Mouse (Mus musculus) midbrain, embryonic 11.5 days (tissue): Measurements from ENCODE around the gene Fam131a. TPM values are rescaled to one million over a fixed set of nuclear protein-coding genes. Genes with fewer than 3 reads are reported as not detected.

Source experiments
- ATAC-seq: fragments of 200-750 bp; cut with Nextera tagmentation; 2 replicates; pipeline ENCODE4 v1.8.0; 2017; ENCODE audit warnings: moderate TSS enrichment, moderate library complexity; ENCODE audit not compliant: low FRiP score
- DNase-seq: peaks from one replicate; pipeline ENCODE4 v3.0.0; 2015; ENCODE audit warnings: low spot score; ENCODE audit errors: missing footprints
- H3K27ac ChIP-seq: fragments of 300-500 bp; sonication (generic); 2 replicates; pipeline ENCODE4 v1.5.1; 2014; ENCODE audit warnings: low read depth, low read length
- H3K27me3 ChIP-seq: fragments of 300-500 bp; sonication (generic); 2 replicates; pipeline ENCODE4 v1.6.1; 2014; ENCODE audit warnings: mild to moderate bottlenecking, low read length, moderate library complexity, mixed read lengths; ENCODE audit not compliant: control insufficient read depth, insufficient read depth
- H3K36me3 ChIP-seq: fragments of 300-500 bp; sonication (generic); 2 replicates; pipeline ENCODE4 v1.6.1; 2014; ENCODE audit warnings: mild to moderate bottlenecking, low read length, moderate library complexity, mixed read lengths; ENCODE audit not compliant: control insufficient read depth, insufficient read depth
- H3K4me1 ChIP-seq: fragments of 300-500 bp; sonication (generic); 2 replicates; pipeline ENCODE4 v1.6.1; 2014; ENCODE audit warnings: low read length; ENCODE audit not compliant: control insufficient read depth, insufficient read depth
- H3K4me2 ChIP-seq: fragments of 300-500 bp; sonication (generic); 2 replicates; pipeline ENCODE4 v1.6.1; 2014; ENCODE audit warnings: mild to moderate bottlenecking, moderate library complexity
- H3K4me3 ChIP-seq: fragments of 300-500 bp; sonication (generic); 2 replicates; pipeline ENCODE4 v1.5.1; 2014; ENCODE audit warnings: low read depth, low read length
- H3K9ac ChIP-seq: fragments of 300-500 bp; sonication (generic); 2 replicates; pipeline ENCODE4 v1.6.1; 2014; ENCODE audit warnings: low read length
- H3K9me3 ChIP-seq: fragments of 300-500 bp; sonication (generic); 2 replicates; pipeline ENCODE4 v1.6.1; 2016; ENCODE audit warnings: low read length; ENCODE audit not compliant: control insufficient read depth
- WGBS: fragments of 180-500 bp; shearing (Covaris S2); extraction: QIAGEN DNeasy Blood & Tissue Kit; methylation state at CpG from one replicate; pipeline ENCODE4 v1.1.7; 2014; 5-methylcytosine and 5-hydroxymethylcytosine counted together
- polyA plus RNA-seq: library from polyadenylated mRNA; unstranded; fragments of >200 nt; fragmentation: Nextera tagmentation; extraction: Ambion mirVana; gene quantifications from 2 replicates; pipeline ENCODE4 v1.2.1, GENCODE M21; 2014

Gene Fam131a
- polyA plus RNA-seq, 1 experiment from 2014 or later, result 12.5 TPM

DNA sequence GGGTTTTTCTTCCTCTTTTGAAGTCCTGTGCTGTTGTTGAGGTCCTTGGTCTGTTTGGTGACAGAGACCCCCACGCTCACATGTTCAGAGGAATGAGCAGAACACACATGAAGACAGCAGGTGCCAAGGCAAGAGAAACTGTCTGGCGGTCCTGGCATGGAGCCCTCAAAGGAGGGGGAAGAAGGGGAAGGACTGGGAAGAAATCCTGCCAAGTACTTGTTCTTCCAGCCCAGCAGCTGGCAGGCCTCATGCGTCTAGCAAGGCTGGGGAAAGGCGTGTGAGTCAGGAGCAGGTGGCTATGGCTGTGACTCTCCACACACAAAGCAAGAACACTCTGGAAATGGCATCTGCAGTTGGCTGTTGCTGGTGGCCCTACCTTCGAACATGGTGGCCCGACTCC is 53.6 kb downstream of the Fam131a start:
- WGBS, result 90% methylated on average over 6 of the region's 6 CpGs
- H3K9me3 ChIP-seq, result no peaks in the 10 kb centered on the region
- DNase-seq (no peak), ATAC-seq (no peak)
- no peak overlapping the region for H3K27ac ChIP-seq
- no peaks in the 10 kb centered on the region for H3K4me1 ChIP-seq
- no peak overlapping the region for H3K4me2 ChIP-seq
- H3K4me3 ChIP-seq, result no peak overlapping the region
- H3K27me3 ChIP-seq, result no peaks in the 10 kb centered on the region
- no peak overlapping the region for H3K9ac ChIP-seq
- H3K36me3 ChIP-seq, result no peaks in the 10 kb centered on the region

- WGBS, result 60% methylated on average over 8 of the region's 8 CpGs
- no peak overlapping the region for H3K4me3 ChIP-seq
- H3K27me3 ChIP-seq, result no peaks in the 10 kb centered on the region
- H3K4me2 ChIP-seq, result no peak overlapping the region
- no peaks in the 10 kb centered on the region for H3K36me3 ChIP-seq
- H3K27ac ChIP-seq, result no peak overlapping the region
- DNase-seq, result no peak
- H3K9me3 ChIP-seq, result no peaks in the 10 kb centered on the region
- no peak for ATAC-seq
- no peaks in the 10 kb centered on the region for H3K4me1 ChIP-seq
- no peak overlapping the region for H3K9ac ChIP-seq
Measured at GRCm38 (mm10) chr16:20750518-20750917, 57.5 kb downstream of the Fam131a start.

Other genes with a start within 250 kb of the Fam131a start
- gene Eif2b5, start 194.4 kb upstream of the Fam131a start, polyA plus RNA-seq, result 141 and 148 TPM in 2 replicates
- 47.7 and 49.6 TPM in 2 replicates for gene Dvl3, start 176.3 kb upstream of the Fam131a start, polyA plus RNA-seq
- gene Ap2m1, start 157.8 kb upstream of the Fam131a start, polyA plus RNA-seq, result 867 and 919 TPM in 2 replicates
- gene Abcf3, start 144.7 kb upstream of the Fam131a start, polyA plus RNA-seq, result 62.2 and 64.4 TPM in 2 replicates
- 1.6 and 2.5 TPM in 2 replicates for gene Vwa5b2, start 103.8 kb upstream of the Fam131a start, polyA plus RNA-seq
- gene Eef1akmt4, start 81.6 kb upstream of the Fam131a start, polyA plus RNA-seq, result 25.6 and 26.6 TPM in 2 replicates
- gene Gm49333, start 81.6 kb upstream of the Fam131a start, polyA plus RNA-seq, result 0.50 TPM in 1 of 2 replicates, not detected in the other
- gene Alg3, start 81.5 kb upstream of the Fam131a start, polyA plus RNA-seq, result 54.6 and 55.1 TPM in 2 replicates
- gene Camk2n2, start 72.0 kb upstream of the Fam131a start, polyA plus RNA-seq, result 4.9 and 5.2 TPM in 2 replicates
- gene Ece2, start 63.4 kb upstream of the Fam131a start, polyA plus RNA-seq, result 2.5 and 4.0 TPM in 2 replicates
- 474 and 502 TPM in 2 replicates for gene Psmd2, start 41.6 kb upstream of the Fam131a start, polyA plus RNA-seq
- 132 and 142 TPM in 2 replicates for gene Eif4g1, start 24.9 kb upstream of the Fam131a start, polyA plus RNA-seq
- gene Polr2h, start 24.4 kb downstream of the Fam131a start, polyA plus RNA-seq, result 104 and 119 TPM in 2 replicates
- 15.1 and 16.0 TPM in 2 replicates for gene Clcn2, start 24.5 kb downstream of the Fam131a start, polyA plus RNA-seq
- 2.6 and 2.7 TPM in 2 replicates for gene Chrd, start 39.9 kb downstream of the Fam131a start, polyA plus RNA-seq
- 0.37 and 0.71 TPM in 2 replicates for gene Thpo, start 41.3 kb downstream of the Fam131a start, polyA plus RNA-seq